In genomic region chr3:138381133-138381532, GRCm38 (mm10) we compare ENCODE assay signal across 13 mouse cellular contexts. TPM values are rescaled to one million over a fixed set of nuclear protein-coding genes. Genes with fewer than 3 reads are reported as not detected.
DNase-seq lines count a peak whose midpoint lies in the region; ATAC-seq and TF ChIP-seq lines count a peak whose summit lies in the region.
"Had no signal": no experiment of that assay in that cellular context is flagged by ENCODE, and none has a peak within 500 bp of the region (broad histone marks: within the 10 kb centered on the region; RNA-seq: fewer than 3 reads in every experiment).

No protein-coding gene starts in this region.

- H3K27me3 ChIP-seq in hindbrain, postnatal 0 days (ENCODE audit: insufficient read depth, low read length) = no peaks in the 10 kb centered on the region
- H3K27me3 ChIP-seq in midbrain, embryonic 16.5 days (ENCODE audit: control insufficient read depth, insufficient read depth, low read depth, low read length) = no peaks in the 10 kb centered on the region
- H3K27me3 ChIP-seq: stomach, embryonic 15.5 days had no signal

- peak; percentile 49; the same call in 1 of the 2 replicates for ATAC-seq in hindbrain, postnatal 0 days
- ATAC-seq in midbrain, embryonic 16.5 days = peak; percentile 62; the same call in 1 of the 2 replicates
- no peak for ATAC-seq in granulocyte monocyte progenitor cell, adult 5-6 weeks (replicated peaks; ENCODE audit: poor library complexity, severe bottlenecking)

- 12% methylated on average over 3 of the region's 3 CpGs for WGBS in hindbrain, postnatal 0 days
- WGBS in midbrain, embryonic 16.5 days = 11% methylated on average over 3 of the region's 3 CpGs

- H3K36me3 ChIP-seq in hindbrain, postnatal 0 days (ENCODE audit: insufficient read depth, low read length) = no peaks in the 10 kb centered on the region
- H3K36me3 ChIP-seq in midbrain, embryonic 16.5 days (ENCODE audit: control insufficient read depth, insufficient read depth, low read length) = no peaks in the 10 kb centered on the region
- H3K36me3 ChIP-seq: stomach, embryonic 15.5 days had no signal

- H3K27ac ChIP-seq in hindbrain, postnatal 0 days = no peak overlapping the region
- no peak overlapping the region for H3K27ac ChIP-seq in midbrain, embryonic 16.5 days (ENCODE audit: low read length)
- H3K27ac ChIP-seq: liver, embryonic 14.5 days; stomach, embryonic 15.5 days had no signal

- no peak overlapping the region for H3K4me3 ChIP-seq in hindbrain, postnatal 0 days (ENCODE audit: low read length)
- no peak overlapping the region for H3K4me3 ChIP-seq in midbrain, embryonic 16.5 days (ENCODE audit: low read depth, low read length)
- H3K4me3 ChIP-seq: erythroblast, embryonic 14.5 days; stomach, embryonic 15.5 days had no signal

- H3K9me3 ChIP-seq in hindbrain, postnatal 0 days (ENCODE audit: low read length) = no peaks in the 10 kb centered on the region
- H3K9me3 ChIP-seq in midbrain, embryonic 16.5 days (replicated peaks; ENCODE audit: control insufficient read depth, low read length, poor library complexity, severe bottlenecking) = 0 out of 2 replicates have a peak, but pooled peaks cover 3% of the 10 kb centered on the region
- H3K9me3 ChIP-seq: stomach, embryonic 15.5 days had no signal

- no peak for TF ChIP-seq CTCF in hindbrain, postnatal 0 days (IDR thresholded peaks at IDR 0.05; ENCODE audit: low read depth)

- no peak overlapping the region for H3K4me2 ChIP-seq in hindbrain, postnatal 0 days (ENCODE audit: low read depth, low read length)
- H3K4me2 ChIP-seq in midbrain, embryonic 16.5 days (ENCODE audit: low read length) = no peak overlapping the region
- H3K4me2 ChIP-seq: stomach, embryonic 15.5 days had no signal

- DNase-seq in adrenal gland, adult 2 months = peak; percentile 21
- no peak for DNase-seq in adrenal gland, postnatal 10 days
- peak; percentile 13 to 33 for DNase-seq in kidney, postnatal 4 days
- DNase-seq in kidney, adult 8-10 months = no peak
- DNase-seq in hindbrain, postnatal 0 days (ENCODE audit: low spot score) = peak; percentile 56
- DNase-seq in c-Kit-positive CD71-positive TER-119-positive erythroid progenitor cells, embryonic 14.5 days (ENCODE audit: low spot score) = no peak

- H3K9ac ChIP-seq in hindbrain, postnatal 0 days (replicated peaks; ENCODE audit: low read length) = no peak overlapping the region
- H3K9ac ChIP-seq in midbrain, embryonic 16.5 days (ENCODE audit: low read depth, low read length) = no peak overlapping the region
- H3K9ac ChIP-seq: liver, embryonic 14.5 days; stomach, embryonic 15.5 days had no signal

- H3K4me1 ChIP-seq in hindbrain, postnatal 0 days (ENCODE audit: insufficient read depth, low read length) = no peaks in the 10 kb centered on the region
- H3K4me1 ChIP-seq in midbrain, embryonic 16.5 days (ENCODE audit: control insufficient read depth, insufficient read depth, low read length) = peaks cover 3% of the 10 kb centered on the region; the same call in 1 of the 2 replicates
- H3K4me1 ChIP-seq: stomach, embryonic 15.5 days had no signal

RNA-seq across cellular contexts. Expression of gene Adh4, which starts 34.1 kb away (rescaled TPM):
- total RNA-seq in adrenal gland, adult 2 months (2021) = 1 to 10 TPM; 1.8 to 2.0 TPM
- 0.07 TPM in 1 of 2 replicates, not detected in the other for polyA plus RNA-seq in adrenal gland, adult 2 months (2012; rRNA removed)
- 1 to 10 TPM; 3.6 to 4.4 TPM for total RNA-seq in adrenal gland, postnatal 10 days (2021)
- total RNA-seq in hindbrain, postnatal 0 days (2014; rRNA removed) = not detected in 2 replicates
- not detected in 2 replicates for polyA plus RNA-seq in hindbrain, postnatal 0 days (2015; fragmentation: Nextera tagmentation; extraction: Ambion mirVana)
- polyA plus RNA-seq in midbrain, embryonic 16.5 days (2015; fragmentation: Nextera tagmentation; extraction: Ambion mirVana) = not detected in 2 replicates
- total RNA-seq in granulocyte monocyte progenitor cell, adult 5-6 weeks (2014; fragmentation: Nextera tagmentation) = not detected in 2 replicates
- total RNA-seq in granulocyte monocyte progenitor cell, adult 5-6 weeks (2017) = not detected in 2 replicates
- total RNA-seq: layer of hippocampus, adult 8-10 months had no signal
- polyA plus RNA-seq: erythroblast, embryonic 14.5 days; heart, embryonic 14.5 days; stomach, embryonic 15.5 days had no signal

RNA-seq across cellular contexts. Expression of gene Adh6b, which starts 39.6 kb away (rescaled TPM):
- under 1 TPM in 1 of 2 experiments, not detected in 1; 0.17 TPM for total RNA-seq in adrenal gland, adult 2 months (2021)
- polyA plus RNA-seq in adrenal gland, adult 2 months (2012; rRNA removed) = 0.06 TPM in 1 of 2 replicates, not detected in the other
- 1 to 10 TPM; 1.1 to 1.2 TPM for total RNA-seq in adrenal gland, postnatal 10 days (2021)
- total RNA-seq in hindbrain, postnatal 0 days (2014; rRNA removed) = 0.16 TPM in 1 of 2 replicates, not detected in the other
- 0.19 and 0.20 TPM in 2 replicates for polyA plus RNA-seq in hindbrain, postnatal 0 days (2015; fragmentation: Nextera tagmentation; extraction: Ambion mirVana)
- polyA plus RNA-seq in midbrain, embryonic 16.5 days (2015; fragmentation: Nextera tagmentation; extraction: Ambion mirVana) = 0.14 and 0.32 TPM in 2 replicates
- total RNA-seq in granulocyte monocyte progenitor cell, adult 5-6 weeks (2014; fragmentation: Nextera tagmentation) = not detected in 2 replicates
- total RNA-seq in granulocyte monocyte progenitor cell, adult 5-6 weeks (2017) = not detected in 2 replicates
- total RNA-seq: layer of hippocampus, adult 8-10 months had no signal
- polyA plus RNA-seq: erythroblast, embryonic 14.5 days had no signal

Comparison
In these comparisons a context has a peak if more than half of its experiments do, and no peak if none do; other contexts are left out.
1. DNase-seq: peak in adrenal gland, adult 2 months (single experiment), kidney, postnatal 4 days (2 of 2) and hindbrain, postnatal 0 days (single experiment); none in adrenal gland, postnatal 10 days (single experiment), kidney, adult 8-10 months (0 of 2) and c-Kit-positive CD71-positive TER-119-positive erythroid progenitor cells, embryonic 14.5 days (single experiment).